Mouse (Mus musculus): Measurements from ENCODE around the gene AI661453. TPM values are rescaled to one million over a fixed set of nuclear protein-coding genes. Genes with fewer than 3 reads are reported as not detected.

Gene AI661453
- polyA plus RNA-seq, 1 experiment from 2014 or later = 0.22 TPM

- no peak overlapping the region for H3K4me2 ChIP-seq
- no peaks in the 10 kb centered on the region for H3K36me3 ChIP-seq
- H3K9ac ChIP-seq = no peak overlapping the region
- peaks cover 15% of the 10 kb centered on the region for H3K4me1 ChIP-seq (replicated peaks)
- WGBS = 51% methylated on average over 15 of the region's 15 CpGs
- no peaks in the 10 kb centered on the region for H3K9me3 ChIP-seq
- H3K27ac ChIP-seq = no peak overlapping the region
- H3K4me3 ChIP-seq = no peak overlapping the region
- peaks cover 31% of the 10 kb centered on the region for H3K27me3 ChIP-seq
- no peak for ATAC-seq (ENCODE audit: low FRiP score)
These were observed 36.3 kb downstream of the AI661453 start for GRCm38 (mm10) chr17:47472435-47473350.

- Histone ChIP-seq H3K4me1 (replicated peaks) (peaks cover 12% of the 10 kb centered on the region), H3K4me2 (no peak overlapping the region), H3K9me3 (no peaks in the 10 kb centered on the region), H3K36me3 (no peaks in the 10 kb centered on the region), H3K27ac (no peak overlapping the region), H3K4me3 (no peak overlapping the region), H3K9ac (no peak overlapping the region), H3K27me3 (peaks cover 23% of the 10 kb centered on the region)
- 11% methylated on average over 8 of the region's 8 CpGs for WGBS
- ATAC-seq (ENCODE audit: low FRiP score) = no peak
These were observed 37.1 kb downstream of the AI661453 start for GRCm38 (mm10) chr17:47473434-47473974.

- peaks cover 15% of the 10 kb centered on the region for H3K27me3 ChIP-seq
- no peaks in the 10 kb centered on the region for H3K9me3 ChIP-seq
- H3K4me1 ChIP-seq (replicated peaks) = peaks cover 8% of the 10 kb centered on the region; the same call in 1 of the 2 replicates
- H3K36me3 ChIP-seq = no peaks in the 10 kb centered on the region
- ATAC-seq (ENCODE audit: low FRiP score) = no peak
- no peak overlapping the region for H3K9ac ChIP-seq
- H3K27ac ChIP-seq = no peak overlapping the region
- H3K4me2 ChIP-seq = no peak overlapping the region
- no peak overlapping the region for H3K4me3 ChIP-seq
- WGBS = 80% methylated on average over 4 of the region's 4 CpGs
These were observed 37.8 kb downstream of the AI661453 start for GRCm38 (mm10) chr17:47474250-47474649.

DNA sequence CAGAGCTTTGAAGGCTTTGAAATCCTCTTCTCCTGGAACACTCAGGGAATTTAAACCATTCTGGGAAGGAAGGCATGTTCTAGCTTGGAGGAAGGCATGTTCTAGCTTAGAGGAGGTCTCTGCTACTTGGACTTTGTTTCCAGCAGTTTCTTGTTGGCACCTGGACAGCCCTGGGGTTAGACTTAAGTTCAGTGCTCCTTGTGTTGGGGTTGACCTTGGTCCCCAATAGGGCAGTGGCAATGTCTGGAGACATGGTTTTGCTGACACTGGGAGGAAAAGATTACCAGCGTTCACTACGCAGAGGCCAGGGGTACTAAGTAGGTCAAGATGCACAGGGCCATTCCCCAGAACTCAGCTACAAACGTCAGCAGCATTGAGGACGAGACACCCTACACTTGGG is 38.8 kb downstream of the AI661453 start:
- WGBS = 85% methylated on average over 4 of the region's 4 CpGs
- H3K4me2 ChIP-seq = no peak overlapping the region
- H3K36me3 ChIP-seq = no peaks in the 10 kb centered on the region
- H3K9me3 ChIP-seq = no peaks in the 10 kb centered on the region
- H3K9ac ChIP-seq = no peak overlapping the region
- peaks cover 7% of the 10 kb centered on the region; the same call in 1 of the 2 replicates for H3K4me1 ChIP-seq (replicated peaks)
- peaks cover 6% of the 10 kb centered on the region; the same call in 1 of the 2 replicates for H3K27me3 ChIP-seq
- ATAC-seq (ENCODE audit: low FRiP score) = no peak
- no peak overlapping the region for H3K27ac ChIP-seq
- H3K4me3 ChIP-seq = no peak overlapping the region

GRCm38 (mm10) chr17:47475714-47476113 is 39.3 kb downstream of the AI661453 start:
- H3K4me3 ChIP-seq = no peak overlapping the region
- no peak overlapping the region for H3K4me2 ChIP-seq
- H3K27me3 ChIP-seq = peaks cover 4% of the 10 kb centered on the region; the same call in 1 of the 2 replicates
- H3K9ac ChIP-seq = no peak overlapping the region
- peaks cover 3% of the 10 kb centered on the region; the same call in 1 of the 2 replicates for H3K4me1 ChIP-seq (replicated peaks)
- no peaks in the 10 kb centered on the region for H3K36me3 ChIP-seq
- ATAC-seq (ENCODE audit: low FRiP score) = no peak
- WGBS = 62% methylated on average over 3 of the region's 3 CpGs
- H3K27ac ChIP-seq = no peak overlapping the region
- no peaks in the 10 kb centered on the region for H3K9me3 ChIP-seq

DNA sequence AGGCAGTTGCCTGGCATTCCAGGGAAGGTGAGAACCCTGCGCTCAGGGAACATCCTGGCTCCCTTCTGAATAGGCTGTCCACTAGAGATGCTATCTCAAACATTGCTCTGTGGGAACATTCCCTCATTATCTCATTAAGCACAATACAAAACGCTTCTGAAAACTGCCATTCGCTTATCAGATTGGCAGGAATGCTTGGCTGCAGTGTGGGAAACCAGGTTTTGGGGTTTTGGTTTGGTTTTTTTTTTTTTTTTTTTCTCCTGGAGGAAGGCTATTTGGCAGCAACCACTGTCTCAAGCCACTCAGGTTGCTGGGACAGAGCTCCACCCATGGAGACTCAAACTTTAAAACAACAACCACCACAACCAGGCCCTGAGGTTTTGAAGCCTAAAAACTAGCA is 43.5 kb downstream of the AI661453 start:
- Histone ChIP-seq H3K9me3 (no peaks in the 10 kb centered on the region), H3K4me2 (no peak overlapping the region), H3K4me3 (no peak overlapping the region), H3K4me1 (replicated peaks) (no peaks in the 10 kb centered on the region; the same call in 1 of the 2 replicates), H3K9ac (no peak overlapping the region), H3K27me3 (no peaks in the 10 kb centered on the region), H3K36me3 (no peaks in the 10 kb centered on the region), H3K27ac (no peak overlapping the region)
- ATAC-seq (ENCODE audit: low FRiP score) = no peak
- WGBS = 77% methylated on average over 3 of the region's 3 CpGs

DNA sequence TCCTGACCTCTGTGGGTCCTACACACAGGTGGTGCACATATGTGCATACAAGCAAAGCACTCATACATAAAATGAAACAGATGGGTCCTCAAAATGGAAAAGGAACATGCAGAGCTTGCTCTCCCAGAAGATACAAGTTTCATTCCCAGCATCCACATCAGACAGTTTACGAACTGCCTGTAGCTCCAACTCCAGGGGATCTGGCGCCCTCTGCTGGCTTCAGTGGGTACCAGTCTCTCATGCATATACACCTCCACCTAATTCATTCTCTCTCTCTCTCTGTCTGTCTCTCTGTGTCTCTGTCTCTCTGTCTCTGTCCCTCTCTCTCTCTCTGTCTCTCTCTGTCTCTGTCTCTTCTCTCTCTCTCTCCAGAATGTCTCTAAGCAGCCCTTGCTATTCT is 46.0 kb downstream of the AI661453 start:
- Histone ChIP-seq H3K9me3 (no peaks in the 10 kb centered on the region), H3K9ac (no peak overlapping the region), H3K36me3 (peaks cover under 1% of the 10 kb centered on the region; the same call in 1 of the 2 replicates), H3K27ac (no peak overlapping the region), H3K4me2 (no peak overlapping the region), H3K27me3 (no peaks in the 10 kb centered on the region), H3K4me3 (no peak overlapping the region), H3K4me1 (replicated peaks) (peaks cover 6% of the 10 kb centered on the region; the same call in 1 of the 2 replicates)
- WGBS = 34% methylated on average over 2 of the region's 2 CpGs
- ATAC-seq (ENCODE audit: low FRiP score) = no peak

DNA sequence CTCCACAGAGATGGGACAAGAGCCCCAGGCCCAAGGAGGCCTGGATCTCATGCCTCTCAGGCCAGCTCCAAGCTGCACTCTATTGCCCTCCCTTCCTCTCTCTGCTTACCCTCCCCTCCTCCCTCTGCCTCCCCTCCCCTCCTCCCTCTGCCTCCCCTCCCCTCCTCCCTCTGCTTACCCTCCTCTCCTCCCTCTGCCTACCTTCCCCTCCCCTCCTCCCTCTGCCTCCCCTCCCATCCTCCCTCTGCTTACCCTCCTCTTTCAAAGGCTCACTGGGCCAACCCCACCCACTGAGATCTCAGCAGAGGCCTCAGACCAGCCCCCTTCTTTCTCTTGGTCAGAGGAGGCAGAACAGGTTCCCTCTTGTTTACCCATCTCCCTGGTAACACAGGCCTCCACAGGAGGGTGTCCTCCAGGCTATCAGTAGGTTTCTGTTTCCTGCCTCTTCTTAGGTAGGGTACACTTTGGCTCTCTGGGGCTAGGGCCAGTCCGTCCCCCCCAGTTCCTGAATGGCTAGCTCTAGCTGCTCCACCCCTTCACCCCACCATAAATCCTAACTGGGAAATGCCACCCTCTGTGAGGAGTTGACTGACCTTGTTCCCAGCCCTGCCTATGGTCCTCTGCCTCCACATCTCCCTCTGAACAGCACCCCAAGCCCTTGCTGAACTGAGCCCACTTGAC is 48.0 kb downstream of the AI661453 start:
- Histone ChIP-seq H3K9ac (no peak overlapping the region), H3K36me3 (peaks cover 15% of the 10 kb centered on the region), H3K4me3 (no peak overlapping the region), H3K4me1 (replicated peaks) (peaks cover 6% of the 10 kb centered on the region; the same call in 1 of the 2 replicates), H3K27me3 (no peaks in the 10 kb centered on the region), H3K27ac (no peak overlapping the region), H3K9me3 (no peaks in the 10 kb centered on the region), H3K4me2 (no peak overlapping the region)
- WGBS = 19% methylated on average over 1 of the region's 1 CpGs
- ATAC-seq (ENCODE audit: low FRiP score) = 0 out of 2 replicates have a peak, but pooled peaks have one; percentile 30

- peaks cover 6% of the 10 kb centered on the region; the same call in 1 of the 2 replicates for H3K4me1 ChIP-seq (replicated peaks)
- no peak for ATAC-seq (ENCODE audit: low FRiP score)
- H3K9me3 ChIP-seq = no peaks in the 10 kb centered on the region
- H3K9ac ChIP-seq = no peak overlapping the region
- H3K4me3 ChIP-seq = no peak overlapping the region
- 11% methylated on average over 3 of the region's 3 CpGs for WGBS
- no peak overlapping the region for H3K4me2 ChIP-seq
- no peaks in the 10 kb centered on the region for H3K27me3 ChIP-seq
- H3K27ac ChIP-seq = no peak overlapping the region
- H3K36me3 ChIP-seq = peaks cover 21% of the 10 kb centered on the region
These were observed 48.6 kb downstream of the AI661453 start for GRCm38 (mm10) chr17:47484993-47485392.

DNA sequence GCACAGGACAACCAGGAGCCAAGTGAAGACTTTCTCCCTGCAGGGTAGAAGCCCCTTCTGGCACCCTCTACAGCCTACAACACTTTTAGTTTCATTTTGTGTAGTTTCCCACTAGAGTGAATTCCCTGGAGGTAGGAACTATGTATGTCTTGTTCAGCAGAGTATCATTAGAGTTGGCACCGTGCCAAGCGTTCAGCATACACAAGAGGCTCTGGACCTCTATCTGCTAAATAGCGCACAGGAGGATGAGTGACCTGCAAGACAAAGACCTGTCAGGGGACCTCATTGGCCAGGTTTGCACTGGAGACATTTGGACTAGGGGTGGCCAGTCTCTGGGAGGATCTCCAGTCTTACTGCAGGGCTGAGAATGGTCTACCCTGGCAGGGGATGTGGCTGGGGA is 49.4 kb downstream of the AI661453 start:
- H3K4me3 ChIP-seq = no peak overlapping the region
- no peaks in the 10 kb centered on the region for H3K27me3 ChIP-seq
- H3K9me3 ChIP-seq = no peaks in the 10 kb centered on the region
- 87% methylated on average over 3 of the region's 3 CpGs for WGBS
- no peak overlapping the region for H3K27ac ChIP-seq
- ATAC-seq (ENCODE audit: low FRiP score) = no peak
- H3K4me1 ChIP-seq (replicated peaks) = peaks cover 6% of the 10 kb centered on the region; the same call in 1 of the 2 replicates
- H3K9ac ChIP-seq = no peak overlapping the region
- no peak overlapping the region for H3K4me2 ChIP-seq
- peaks cover 29% of the 10 kb centered on the region for H3K36me3 ChIP-seq

DNA sequence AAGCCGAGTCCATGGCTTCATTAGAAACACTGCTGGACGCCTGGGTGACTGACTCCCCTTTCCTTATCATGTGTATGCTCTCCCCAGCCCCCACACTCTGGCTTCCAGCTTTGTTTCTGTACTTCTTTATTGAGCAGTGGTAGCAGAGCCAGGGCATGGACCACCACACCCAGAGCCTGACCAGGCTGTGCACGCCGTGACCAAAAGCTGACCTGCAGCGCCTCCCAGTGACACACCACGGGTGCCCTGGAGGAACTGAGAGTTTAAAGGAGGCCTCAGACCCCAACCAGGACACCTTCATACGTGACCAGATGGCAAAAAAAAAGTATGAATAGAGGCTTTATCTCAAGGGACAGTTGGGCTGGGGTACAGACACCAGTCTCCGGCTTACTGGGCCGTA is 54.4 kb downstream of the AI661453 start:
- H3K36me3 ChIP-seq = peaks cover 78% of the 10 kb centered on the region
- H3K27me3 ChIP-seq = no peaks in the 10 kb centered on the region
- WGBS = 84% methylated on average over 9 of the region's 9 CpGs

DNA sequence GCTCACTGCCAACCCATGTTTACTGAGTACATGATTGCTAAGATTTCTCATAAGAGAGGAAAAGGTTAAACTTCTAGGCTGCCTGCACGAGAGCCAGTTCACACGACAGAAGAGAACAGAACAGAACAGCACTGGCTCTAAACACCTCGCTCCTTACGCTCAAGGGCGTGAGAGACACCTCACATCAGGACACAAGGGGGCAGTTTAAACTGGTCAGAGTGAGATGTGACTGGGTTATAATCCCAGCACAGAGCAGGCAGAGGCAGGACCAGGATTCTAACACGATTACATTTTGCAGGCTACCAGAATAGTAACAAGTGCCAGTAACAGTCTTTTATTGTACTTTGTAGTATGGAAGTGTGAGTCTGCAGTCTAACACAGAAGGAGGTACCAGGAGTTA is 56.3 kb downstream of the AI661453 start:
- H3K4me1 ChIP-seq (replicated peaks) = no peaks in the 10 kb centered on the region
- no peaks in the 10 kb centered on the region for H3K27me3 ChIP-seq
- no peak overlapping the region for H3K4me3 ChIP-seq
- H3K27ac ChIP-seq = no peak overlapping the region
- no peak overlapping the region for H3K9ac ChIP-seq
- H3K36me3 ChIP-seq = peaks cover 90% of the 10 kb centered on the region
- H3K9me3 ChIP-seq = no peaks in the 10 kb centered on the region
- H3K4me2 ChIP-seq = no peak overlapping the region
- WGBS = 86% methylated on average over 6 of the region's 6 CpGs
- ATAC-seq (ENCODE audit: low FRiP score) = no peak

More for the DNA sequence above, 54.4 kb downstream of the AI661453 start:
- no peak for ATAC-seq (ENCODE audit: low FRiP score)
- Histone ChIP-seq H3K4me2 (no peak overlapping the region), H3K9ac (no peak overlapping the region), H3K9me3 (no peaks in the 10 kb centered on the region), H3K27ac (no peak overlapping the region), H3K4me3 (no peak overlapping the region), H3K4me1 (replicated peaks) (0 out of 2 replicates have a peak, but pooled peaks cover 2% of the 10 kb centered on the region)
